Mouse (Mus musculus): Measurements from ENCODE around the gene Asic2. TPM values are rescaled to one million over a fixed set of nuclear protein-coding genes. Genes with fewer than 3 reads are reported as not detected.

The Asic2 gene
- polyA plus RNA-seq, 2 experiments: 0.01 to 0.04 TPM

DNA sequence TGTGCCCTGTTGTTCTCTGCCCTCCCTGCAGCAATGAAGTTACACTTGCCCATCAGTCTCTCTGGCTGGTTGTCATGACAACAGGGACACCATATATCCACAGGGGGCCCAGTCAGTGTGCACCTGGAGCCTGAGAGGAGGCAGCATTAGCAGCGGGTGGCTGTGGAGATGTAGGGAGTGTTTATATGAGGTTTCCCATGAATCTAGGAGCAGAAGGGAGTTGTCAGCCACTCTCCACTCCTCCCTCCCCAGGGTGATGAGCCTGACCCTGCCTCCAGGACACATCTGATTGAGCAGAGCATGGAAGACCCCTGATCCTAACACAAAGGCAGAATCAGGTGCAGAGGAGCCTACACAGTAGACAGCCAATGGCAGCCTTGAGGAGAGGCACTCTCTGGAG lies 514.1 kb downstream of the Asic2 start:
- 40% methylated on average over 1 of the region's 1 CpGs for WGBS (ENCODE audit: insufficient replicate concordance)
- H3K4me2 ChIP-seq (ENCODE audit: low read depth): no peak overlapping the region
- no peak overlapping the region for H3K27ac ChIP-seq
- no peaks in the 10 kb centered on the region for H3K27me3 ChIP-seq (ENCODE audit: control insufficient read depth, insufficient read depth, low read length)
- H3K4me1 ChIP-seq (replicated peaks; ENCODE audit: control insufficient read depth in 2 of 2, insufficient read depth in 2 of 2, low read length in 1 of 2): no peaks in the 10 kb centered on the region
- H3K9ac ChIP-seq (replicated peaks): no peak overlapping the region
- ATAC-seq (ENCODE audit: insufficient read depth): no peak
- no peak for DNase-seq (ENCODE audit: low read depth in 3 of 3, low spot score in 3 of 3)
- no peaks in the 10 kb centered on the region for H3K9me3 ChIP-seq (ENCODE audit: control insufficient read depth, low read length)
- H3K36me3 ChIP-seq (replicated peaks; ENCODE audit: control insufficient read depth, insufficient read depth, low read depth): no peaks in the 10 kb centered on the region
- no peak overlapping the region for H3K4me3 ChIP-seq (ENCODE audit: insufficient read depth in 1 of 2, low read depth in 2 of 2, low read length in 2 of 2)
- TF ChIP-seq EP300 (IDR thresholded peaks at IDR 0.05; ENCODE audit: low read depth) (no peak), CTCF (IDR thresholded peaks at IDR 0.05; ENCODE audit: low read depth) (no peak)

DNA sequence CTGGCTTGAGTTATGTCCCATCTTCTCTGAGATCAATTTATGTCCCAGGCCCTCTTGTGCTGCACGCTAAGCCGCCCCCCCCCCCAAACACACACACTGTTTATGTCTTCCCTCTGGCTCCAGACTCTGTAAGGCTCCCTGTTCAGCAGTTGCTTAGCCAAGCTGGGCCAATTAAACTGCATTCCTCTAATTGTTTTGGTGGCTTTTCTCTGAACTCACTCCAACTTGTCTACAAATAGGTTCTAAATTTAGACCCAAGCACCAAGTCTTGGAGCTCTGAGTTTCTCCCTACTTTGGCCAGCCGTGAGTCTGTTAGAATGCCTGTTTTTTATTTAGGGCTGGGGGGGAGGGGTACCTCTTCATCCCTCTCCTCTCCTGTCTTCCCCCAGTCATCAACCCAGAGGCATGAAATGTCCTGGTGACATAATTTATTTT lies 519.0 kb downstream of the Asic2 start:
- Histone ChIP-seq H3K4me3 (ENCODE audit: insufficient read depth in 1 of 2, low read depth in 2 of 2, low read length in 2 of 2) (no peak overlapping the region), H3K4me2 (ENCODE audit: low read depth) (no peak overlapping the region), H3K9ac (replicated peaks) (no peak overlapping the region), H3K27me3 (ENCODE audit: control insufficient read depth, insufficient read depth, low read length) (no peaks in the 10 kb centered on the region), H3K9me3 (ENCODE audit: control insufficient read depth, low read length) (no peaks in the 10 kb centered on the region), H3K27ac (no peak overlapping the region), H3K4me1 (replicated peaks; ENCODE audit: control insufficient read depth in 2 of 2, insufficient read depth in 2 of 2, low read length in 1 of 2) (no peaks in the 10 kb centered on the region), H3K36me3 (replicated peaks; ENCODE audit: control insufficient read depth, insufficient read depth, low read depth) (no peaks in the 10 kb centered on the region)
- TF ChIP-seq EP300 (IDR thresholded peaks at IDR 0.05; ENCODE audit: low read depth) (no peak), CTCF (IDR thresholded peaks at IDR 0.05; ENCODE audit: low read depth) (no peak)
- DNase-seq (ENCODE audit: low read depth in 3 of 3, low spot score in 3 of 3): no peak
- WGBS (ENCODE audit: insufficient replicate concordance): 48% methylated on average over 3 of the region's 3 CpGs
- ATAC-seq (ENCODE audit: insufficient read depth): no peak

DNA sequence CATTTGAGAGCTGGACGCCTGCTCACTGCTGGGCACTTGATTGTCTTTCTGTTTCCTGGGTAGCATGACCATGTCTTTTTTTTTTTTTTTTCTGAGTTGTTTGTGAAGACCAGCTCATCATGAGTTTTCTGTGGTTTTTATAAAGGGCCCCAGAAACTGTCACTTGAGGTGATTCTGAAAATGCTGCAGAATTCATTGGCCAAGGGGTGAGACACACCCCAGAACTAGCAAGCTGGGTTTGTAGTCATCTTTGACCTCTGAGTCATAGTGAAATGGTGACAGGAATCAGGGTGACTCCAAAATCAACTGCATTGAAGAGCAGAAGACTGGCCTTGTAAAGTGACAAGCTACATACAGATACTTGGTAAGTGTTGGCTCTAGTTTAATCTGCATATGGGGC lies 521.9 kb downstream of the Asic2 start:
- no peak for ATAC-seq (ENCODE audit: insufficient read depth)
- Histone ChIP-seq H3K36me3 (replicated peaks; ENCODE audit: control insufficient read depth, insufficient read depth, low read depth) (no peaks in the 10 kb centered on the region), H3K9me3 (ENCODE audit: control insufficient read depth, low read length) (no peaks in the 10 kb centered on the region), H3K9ac (replicated peaks) (no peak overlapping the region), H3K4me3 (ENCODE audit: insufficient read depth in 1 of 2, low read depth in 2 of 2, low read length in 2 of 2) (no peak overlapping the region), H3K4me1 (replicated peaks; ENCODE audit: control insufficient read depth in 2 of 2, insufficient read depth in 2 of 2, low read length in 1 of 2) (no peaks in the 10 kb centered on the region), H3K27me3 (ENCODE audit: control insufficient read depth, insufficient read depth, low read length) (no peaks in the 10 kb centered on the region), H3K27ac (no peak overlapping the region), H3K4me2 (ENCODE audit: low read depth) (no peak overlapping the region)
- 80% methylated on average over 1 of the region's 1 CpGs for WGBS (ENCODE audit: insufficient replicate concordance)
- TF ChIP-seq CTCF (IDR thresholded peaks at IDR 0.05; ENCODE audit: low read depth) (no peak), EP300 (IDR thresholded peaks at IDR 0.05; ENCODE audit: low read depth) (no peak)
- DNase-seq (ENCODE audit: low read depth in 3 of 3, low spot score in 3 of 3): no peak

DNA sequence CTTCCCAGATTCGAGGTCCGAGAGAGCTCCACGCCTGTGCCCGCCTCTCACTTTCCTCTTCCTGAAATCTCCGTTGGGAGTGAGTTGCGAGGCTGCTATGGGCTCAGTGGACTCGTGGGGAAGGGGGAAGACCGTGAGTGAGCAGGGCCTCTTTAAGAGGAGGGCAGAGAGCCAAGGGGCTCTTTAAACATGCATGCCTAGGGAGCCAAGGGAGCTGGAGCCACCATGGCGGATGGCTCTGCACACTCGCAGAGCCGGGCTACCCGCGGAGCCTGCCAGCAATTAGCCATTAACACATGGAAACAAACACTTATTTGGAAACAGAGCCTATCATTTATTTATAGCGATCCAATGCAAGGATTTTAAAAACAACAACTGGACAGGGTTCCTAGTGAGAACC lies 541.4 kb downstream of the Asic2 start:
- no peak overlapping the region for H3K27ac ChIP-seq
- ATAC-seq (ENCODE audit: insufficient read depth) (no peak), DNase-seq (ENCODE audit: low read depth in 3 of 3, low spot score in 3 of 3) (no peak)
- no peaks in the 10 kb centered on the region for H3K4me1 ChIP-seq (replicated peaks; ENCODE audit: control insufficient read depth in 2 of 2, insufficient read depth in 2 of 2, low read length in 1 of 2)
- TF ChIP-seq CTCF (IDR thresholded peaks at IDR 0.05; ENCODE audit: low read depth): no peak
- no peak for TF ChIP-seq EP300 (IDR thresholded peaks at IDR 0.05; ENCODE audit: low read depth)
- H3K27me3 ChIP-seq (ENCODE audit: control insufficient read depth, insufficient read depth, low read length): no peaks in the 10 kb centered on the region
- H3K9ac ChIP-seq (replicated peaks): no peak overlapping the region
- H3K36me3 ChIP-seq (replicated peaks; ENCODE audit: control insufficient read depth, insufficient read depth, low read depth): no peaks in the 10 kb centered on the region
- no peaks in the 10 kb centered on the region for H3K9me3 ChIP-seq (ENCODE audit: control insufficient read depth, low read length)
- H3K4me3 ChIP-seq (ENCODE audit: insufficient read depth in 1 of 2, low read depth in 2 of 2, low read length in 2 of 2): no peak overlapping the region
- 55% methylated on average over 14 of the region's 14 CpGs for WGBS (ENCODE audit: insufficient replicate concordance)
- H3K4me2 ChIP-seq (ENCODE audit: low read depth): no peak overlapping the region

DNA sequence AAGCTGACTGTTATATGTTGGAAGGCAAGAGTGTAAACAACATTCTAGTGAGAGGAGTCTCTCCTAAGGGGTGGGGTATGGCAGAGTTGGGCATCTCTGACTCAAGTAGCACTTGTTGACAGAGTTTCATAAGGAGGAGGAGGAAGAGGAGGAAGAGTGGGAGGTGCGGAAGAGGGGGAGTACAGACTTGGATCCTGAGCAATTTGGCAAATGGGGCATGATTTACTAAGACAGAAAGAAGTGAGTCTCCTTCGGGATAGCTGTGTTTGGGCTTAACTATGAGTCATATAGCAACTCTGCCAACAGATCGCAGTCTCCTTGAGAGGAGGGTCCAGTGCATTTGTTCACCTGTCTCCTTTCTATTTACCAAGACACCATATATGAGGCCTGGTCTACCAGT lies 549.1 kb downstream of the Asic2 start:
- Histone ChIP-seq H3K36me3 (replicated peaks; ENCODE audit: control insufficient read depth, insufficient read depth, low read depth) (no peaks in the 10 kb centered on the region), H3K9ac (replicated peaks) (no peak overlapping the region), H3K4me2 (ENCODE audit: low read depth) (no peak overlapping the region), H3K4me3 (ENCODE audit: insufficient read depth in 1 of 2, low read depth in 2 of 2, low read length in 2 of 2) (no peak overlapping the region), H3K27ac (no peak overlapping the region), H3K4me1 (replicated peaks; ENCODE audit: control insufficient read depth in 2 of 2, insufficient read depth in 2 of 2, low read length in 1 of 2) (no peaks in the 10 kb centered on the region), H3K27me3 (ENCODE audit: control insufficient read depth, insufficient read depth, low read length) (no peaks in the 10 kb centered on the region), H3K9me3 (ENCODE audit: control insufficient read depth, low read length) (no peaks in the 10 kb centered on the region)
- TF ChIP-seq CTCF (IDR thresholded peaks at IDR 0.05; ENCODE audit: low read depth): no peak
- TF ChIP-seq EP300 (IDR thresholded peaks at IDR 0.05; ENCODE audit: low read depth): no peak
- ATAC-seq (ENCODE audit: insufficient read depth) (no peak), DNase-seq (ENCODE audit: low read depth in 3 of 3, low spot score in 3 of 3) (no peak)
- 69% methylated on average over 3 of the region's 3 CpGs for WGBS (ENCODE audit: insufficient replicate concordance)
